Mouse (Mus musculus): ENCODE measurements around the gene Gm8237. TPM values are rescaled to one million over a fixed set of nuclear protein-coding genes. Genes with fewer than 3 reads are reported as not detected.
"Not testable (repeated sequence)": the region's sequence is repeated elsewhere in the genome, so short reads cannot be mapped to it uniquely, and the experiment has no call there.

Gene Gm8237
- total RNA-seq (2014; rRNA removed): 0.29 and 2.3 TPM in 2 replicates
- 0.30 and 0.98 TPM in 2 replicates for polyA plus RNA-seq (2015; fragmentation: Nextera tagmentation; extraction: Ambion mirVana)

GRCm38 (mm10) chr14:5880241-5880640 lies at the start of gene Gm8237:
Gene Gm8237, minus strand, starts transcription at chr14:5880382.
- ATAC-seq (peak; percentile 43; the same call in 1 of the 2 replicates), DNase-seq (peak; percentile 19)
- Histone ChIP-seq H3K4me3 (ENCODE audit: low read depth, low read length) (peak within 1 kb of the TSS; percentile 40), H3K4me2 (ENCODE audit: low read depth) (peak within 1 kb of the TSS; percentile 87), H3K9ac (peak within 1 kb of the TSS; percentile 56)
- not testable (repeated sequence) for H3K9me3 ChIP-seq (ENCODE audit: low read length); H3K27me3 ChIP-seq (ENCODE audit: insufficient read depth, low read length); H3K36me3 ChIP-seq (ENCODE audit: insufficient read depth); H3K4me1 ChIP-seq (ENCODE audit: insufficient read depth); H3K27ac ChIP-seq (ENCODE audit: low read depth, low read length)
- WGBS: 4% methylated on average over 7 of the region's 22 CpGs

DNA sequence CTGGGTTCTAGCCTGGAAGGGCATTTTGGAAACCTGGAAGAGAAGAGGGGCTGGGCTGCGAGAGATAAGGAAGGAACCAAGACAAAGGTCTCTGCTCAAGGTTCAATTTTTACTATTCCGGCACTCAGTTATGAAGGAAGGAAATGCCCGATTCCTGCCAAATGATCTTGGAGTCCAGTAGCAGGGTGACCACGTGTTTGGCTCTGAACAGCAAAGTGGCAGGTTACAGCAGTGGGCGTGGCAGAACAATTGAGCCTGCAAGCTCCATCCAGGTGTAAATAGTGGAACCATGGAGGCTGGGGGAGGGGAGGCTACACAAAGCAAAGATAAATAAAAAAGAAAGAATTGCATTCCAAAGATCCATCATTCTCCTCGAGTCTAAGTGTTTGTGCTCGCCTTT lies 43.1 kb upstream of the Gm8237 start:
- not testable (repeated sequence) for DNase-seq

DNA sequence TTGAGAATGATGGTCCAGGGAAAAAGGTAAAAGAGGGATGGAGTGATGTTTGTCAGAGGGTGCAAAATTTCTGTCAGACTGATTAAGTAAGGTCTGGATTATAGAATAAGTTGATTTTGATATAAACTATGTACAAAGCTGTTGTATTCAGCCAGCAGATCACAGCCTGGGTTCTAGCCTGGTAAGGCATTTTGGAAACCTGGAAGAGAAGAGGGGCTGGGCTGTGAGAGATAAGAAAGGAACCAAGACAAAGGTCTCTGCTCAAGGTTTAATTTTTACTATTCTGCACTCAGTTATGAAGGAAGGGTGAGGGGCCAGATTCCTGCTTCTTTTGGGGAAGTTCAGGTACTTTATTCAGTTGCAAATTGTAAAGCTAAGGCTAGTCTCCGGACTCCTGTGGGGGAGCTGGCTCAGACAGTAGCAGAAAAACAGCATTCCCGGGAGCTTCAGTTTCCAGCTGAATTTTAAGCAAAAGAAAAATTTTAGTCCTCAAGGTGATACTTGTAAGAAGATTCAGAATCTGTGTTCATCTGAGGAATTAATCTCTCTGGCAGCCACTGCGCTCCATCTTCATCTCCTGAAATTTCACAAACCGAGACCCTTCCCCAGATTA lies 38.3 kb upstream of the Gm8237 start:
- not testable (repeated sequence) for H3K4me2 ChIP-seq (ENCODE audit: low read depth); H3K27me3 ChIP-seq (ENCODE audit: insufficient read depth, low read length); H3K4me3 ChIP-seq (ENCODE audit: low read depth, low read length); DNase-seq; H3K4me1 ChIP-seq (ENCODE audit: insufficient read depth); ATAC-seq; H3K9ac ChIP-seq; H3K9me3 ChIP-seq (ENCODE audit: low read length); H3K27ac ChIP-seq (ENCODE audit: low read depth, low read length); H3K36me3 ChIP-seq (ENCODE audit: insufficient read depth)
- 72% methylated on average over 4 of the region's 4 CpGs for WGBS

More for the DNA sequence above, 43.1 kb upstream of the Gm8237 start:
- WGBS: 81% methylated on average over 7 of the region's 7 CpGs
- H3K27me3 ChIP-seq (ENCODE audit: insufficient read depth, low read length); H3K9ac ChIP-seq; H3K4me1 ChIP-seq (ENCODE audit: insufficient read depth); H3K36me3 ChIP-seq (ENCODE audit: insufficient read depth); H3K27ac ChIP-seq (ENCODE audit: low read depth, low read length); ATAC-seq; H3K4me2 ChIP-seq (ENCODE audit: low read depth); H3K4me3 ChIP-seq (ENCODE audit: low read depth, low read length); H3K9me3 ChIP-seq (ENCODE audit: low read length): not testable (repeated sequence)

DNA sequence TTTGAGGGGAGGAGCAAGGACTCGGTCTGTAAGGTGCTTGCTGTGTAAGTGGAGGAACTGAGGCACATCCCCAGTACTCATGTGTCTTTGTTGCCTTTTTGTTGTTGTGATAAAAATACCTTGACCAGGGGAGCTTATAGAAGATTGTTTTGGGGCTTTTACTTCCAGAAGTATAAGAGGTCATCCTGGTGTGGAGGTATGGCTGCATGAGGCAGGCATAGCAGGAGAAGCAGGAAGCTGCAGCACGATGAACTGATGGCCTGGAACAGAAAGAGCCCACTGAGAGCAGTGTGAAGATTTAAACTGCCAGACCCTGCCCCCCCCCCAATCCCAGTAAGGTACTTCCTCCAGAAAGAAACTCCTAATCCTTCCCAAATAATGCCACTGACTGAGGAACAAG lies 33.5 kb upstream of the Gm8237 start:
- not testable (repeated sequence) for H3K9me3 ChIP-seq (ENCODE audit: low read length); H3K9ac ChIP-seq; H3K4me1 ChIP-seq (ENCODE audit: insufficient read depth); H3K4me2 ChIP-seq (ENCODE audit: low read depth); H3K36me3 ChIP-seq (ENCODE audit: insufficient read depth); H3K27ac ChIP-seq (ENCODE audit: low read depth, low read length); H3K27me3 ChIP-seq (ENCODE audit: insufficient read depth, low read length); DNase-seq; H3K4me3 ChIP-seq (ENCODE audit: low read depth, low read length); ATAC-seq
- 91% methylated on average over 2 of the region's 2 CpGs for WGBS

DNA sequence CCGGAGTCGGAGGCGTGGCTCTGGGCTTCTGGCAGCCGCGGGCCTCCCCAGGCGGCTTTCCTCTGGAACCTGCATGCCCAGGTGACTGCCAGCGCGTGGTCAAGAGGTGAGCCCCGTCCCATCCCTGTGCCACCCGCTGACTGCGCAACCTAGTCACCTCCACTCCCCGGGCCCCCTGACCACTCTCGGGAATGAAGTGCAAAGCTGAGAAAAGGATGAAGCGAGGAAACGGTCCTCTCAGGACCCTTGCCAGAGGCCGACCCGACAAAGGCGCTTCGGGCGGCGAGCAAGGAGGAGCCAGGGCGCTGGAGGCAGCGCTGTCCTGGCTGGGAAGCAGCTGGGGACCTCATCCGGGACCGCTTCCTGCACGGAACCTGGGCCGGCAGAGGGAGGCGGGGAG lies 391 bp downstream of the Gm8237 start:
- not testable (repeated sequence) for H3K9me3 ChIP-seq (ENCODE audit: low read length); ATAC-seq; H3K36me3 ChIP-seq (ENCODE audit: insufficient read depth); H3K27me3 ChIP-seq (ENCODE audit: insufficient read depth, low read length); H3K4me1 ChIP-seq (ENCODE audit: insufficient read depth); H3K27ac ChIP-seq (ENCODE audit: low read depth, low read length)
- peak overlapping the region; percentile 40 for H3K4me3 ChIP-seq (ENCODE audit: low read depth, low read length)
- peak; percentile 3 for DNase-seq
- 6% methylated on average over 21 of the region's 28 CpGs for WGBS
- peak overlapping the region; percentile 87 for H3K4me2 ChIP-seq (ENCODE audit: low read depth)
- H3K9ac ChIP-seq: peak overlapping the region; percentile 56

GRCm38 (mm10) chr14:5879136-5879535 lies 1.0 kb downstream of the Gm8237 start:
- H3K9me3 ChIP-seq (ENCODE audit: low read length); H3K4me1 ChIP-seq (ENCODE audit: insufficient read depth); H3K9ac ChIP-seq; H3K36me3 ChIP-seq (ENCODE audit: insufficient read depth); ATAC-seq; H3K27ac ChIP-seq (ENCODE audit: low read depth, low read length); H3K4me3 ChIP-seq (ENCODE audit: low read depth, low read length); H3K27me3 ChIP-seq (ENCODE audit: insufficient read depth, low read length): not testable (repeated sequence)
- DNase-seq: peak; percentile 79
- TF ChIP-seq CTCF (IDR thresholded peaks at IDR 0.05; ENCODE audit: low read depth): peak; percentile 69
- peak overlapping the region; percentile 87; the same call in 1 of the 2 replicates for H3K4me2 ChIP-seq (ENCODE audit: low read depth)
- 8% methylated on average over 5 of the region's 11 CpGs for WGBS

- 87% methylated on average over 3 of the region's 3 CpGs for WGBS
- ATAC-seq, H3K9ac ChIP-seq: not testable (repeated sequence)
These were observed 24.3 kb downstream of the Gm8237 start for GRCm38 (mm10) chr14:5855911-5856310.

GRCm38 (mm10) chr14:5830229-5830628 lies 50.0 kb downstream of the Gm8237 start, which contains the start of gene Gm3424:
Gene Gm3424, minus strand, starts transcription at chr14:5830329.
- H3K4me1 ChIP-seq (ENCODE audit: insufficient read depth); H3K4me2 ChIP-seq (ENCODE audit: low read depth); DNase-seq; H3K9ac ChIP-seq; H3K36me3 ChIP-seq (ENCODE audit: insufficient read depth); H3K4me3 ChIP-seq (ENCODE audit: low read depth, low read length); H3K9me3 ChIP-seq (ENCODE audit: low read length); H3K27ac ChIP-seq (ENCODE audit: low read depth, low read length); ATAC-seq; H3K27me3 ChIP-seq (ENCODE audit: insufficient read depth, low read length): not testable (repeated sequence)
- no CpG with 5 or more reads among the region's 3 CpGs for WGBS

More at GRCm38 (mm10) chr14:5855911-5856310, 24.3 kb downstream of the Gm8237 start:
- not testable (repeated sequence) for H3K4me1 ChIP-seq (ENCODE audit: insufficient read depth); H3K27ac ChIP-seq (ENCODE audit: low read depth, low read length); H3K4me2 ChIP-seq (ENCODE audit: low read depth); H3K27me3 ChIP-seq (ENCODE audit: insufficient read depth, low read length); DNase-seq; H3K9me3 ChIP-seq (ENCODE audit: low read length); H3K36me3 ChIP-seq (ENCODE audit: insufficient read depth); H3K4me3 ChIP-seq (ENCODE audit: low read depth, low read length)

DNA sequence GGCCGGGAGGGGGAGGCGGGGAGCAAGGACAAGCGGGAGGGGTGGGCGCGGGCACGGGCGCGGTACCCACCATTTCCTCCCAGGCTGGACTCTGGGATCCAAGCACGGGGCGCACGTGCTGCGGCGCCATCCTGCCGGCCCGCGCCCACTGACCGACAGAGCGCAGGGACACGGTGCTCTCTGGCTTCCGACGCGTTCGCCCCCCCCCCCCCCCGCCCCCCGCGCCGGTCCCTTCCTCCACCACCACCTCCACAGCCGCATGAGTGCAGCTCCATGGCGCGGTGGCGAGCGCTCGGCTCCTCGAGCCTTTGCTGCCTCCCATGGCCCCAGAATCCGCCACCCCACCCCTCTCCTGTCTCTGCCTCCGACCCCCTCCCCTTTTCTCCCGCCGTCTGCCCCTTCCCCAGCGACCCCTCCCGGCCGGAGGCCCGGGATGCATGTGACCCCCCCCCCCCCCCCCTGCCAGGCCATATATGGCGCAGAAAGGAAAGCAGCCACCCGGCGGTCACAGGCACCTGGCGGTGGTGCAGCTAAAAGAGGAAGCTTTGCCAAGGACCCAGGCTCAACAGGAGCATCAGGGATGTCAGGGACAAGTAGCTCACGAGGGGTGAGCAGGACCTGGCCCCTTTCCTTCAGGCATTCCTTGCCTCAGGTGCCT lies 67.4 kb downstream of the Gm8237 start:
- WGBS: no CpG with 5 or more reads among the region's 47 CpGs
- H3K4me2 ChIP-seq (ENCODE audit: low read depth); DNase-seq; H3K4me1 ChIP-seq (ENCODE audit: insufficient read depth); H3K27me3 ChIP-seq (ENCODE audit: insufficient read depth, low read length); H3K36me3 ChIP-seq (ENCODE audit: insufficient read depth); H3K9me3 ChIP-seq (ENCODE audit: low read length); H3K9ac ChIP-seq; H3K27ac ChIP-seq (ENCODE audit: low read depth, low read length); H3K4me3 ChIP-seq (ENCODE audit: low read depth, low read length): not testable (repeated sequence)
- ATAC-seq: peak; percentile 82

Measured in forebrain, postnatal 0 days (tissue).